Mouse (Mus musculus): ENCODE measurements around the gene Utp14a. TPM values are rescaled to one million over a fixed set of nuclear protein-coding genes. Genes with fewer than 3 reads are reported as not detected.

The Utp14a gene
- polyA plus RNA-seq (2014; fragmentation: Illumina TruSeq; extraction: RNeasy Lipid Tissue Mini Kit (QIAGEN cat#74804); ENCODE audit: low replicate concordance) = 14.0 TPM

DNA sequence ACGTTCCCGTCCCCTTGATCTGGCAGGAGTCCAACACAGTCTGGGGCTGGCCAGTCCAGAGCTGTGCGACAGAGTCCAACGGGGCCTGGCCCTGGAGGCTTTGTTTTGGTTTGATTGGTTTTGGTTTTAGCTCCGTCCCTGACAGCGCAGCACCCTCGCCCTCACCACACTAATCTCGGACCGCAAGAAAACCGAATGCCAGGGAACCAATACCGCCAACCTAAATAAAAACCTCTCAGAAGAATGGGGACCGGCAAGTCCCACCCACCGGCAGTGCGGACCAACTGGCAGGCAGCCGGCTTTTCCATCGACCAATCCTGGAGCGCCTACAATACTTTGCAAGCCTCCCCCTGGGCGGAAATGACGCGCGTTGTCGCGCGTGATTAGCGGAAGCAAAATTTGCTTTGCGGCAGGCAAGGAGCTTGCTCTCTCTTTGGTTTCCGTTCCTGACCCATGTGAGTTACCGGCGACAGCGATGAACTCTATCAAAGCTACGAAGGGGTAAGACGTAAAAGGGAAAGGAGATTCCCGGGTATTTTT is at the start of gene Utp14a:
TSS of gene Utp14a (plus strand) at position 395 of the 540 bp plus-strand sequence.

DNA sequence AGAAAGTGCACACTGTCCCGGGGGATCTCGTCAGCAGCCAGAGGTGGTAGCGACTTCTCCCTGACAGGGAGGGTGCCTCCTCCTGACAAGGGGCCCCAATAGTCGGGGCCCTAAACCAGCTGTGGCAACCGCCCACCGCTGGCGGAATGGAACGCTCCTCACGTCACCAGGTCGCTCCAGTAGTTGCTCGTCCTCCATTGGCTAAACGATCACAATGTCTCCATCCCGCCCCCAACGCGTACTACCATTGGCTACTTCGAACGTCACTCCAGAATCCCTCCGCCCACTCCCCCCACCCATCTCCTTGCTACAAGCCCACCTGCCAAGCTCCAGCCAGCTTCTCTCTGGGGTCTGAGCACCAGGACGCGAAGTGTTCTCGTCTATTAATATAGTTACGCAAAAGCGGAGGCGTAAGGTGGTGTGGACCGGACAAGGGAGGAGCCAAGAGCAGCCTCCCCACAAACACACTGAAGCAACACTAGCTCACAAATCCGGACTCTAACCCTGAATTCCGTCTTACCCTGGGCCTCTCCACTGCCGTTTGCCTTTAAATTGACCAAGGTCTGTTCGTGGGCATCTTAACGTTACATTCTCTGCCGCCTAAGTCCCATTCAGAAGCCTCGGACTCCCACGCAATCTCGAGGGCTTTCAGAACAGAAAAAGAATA is 48.0 kb upstream of the Utp14a start, which contains the start of gene Zdhhc9:
TSS of gene Zdhhc9 (minus strand) at position 360 of the 667 bp plus-strand sequence.

Other genes with a start within 250 kb of the Utp14a start
- 0.59 TPM for gene Apln, start 222.0 kb upstream of the Utp14a start, polyA plus RNA-seq (2014; fragmentation: Illumina TruSeq; extraction: RNeasy Lipid Tissue Mini Kit (QIAGEN cat#74804); ENCODE audit: low replicate concordance)
- gene Xpnpep2, start 148.1 kb upstream of the Utp14a start, polyA plus RNA-seq (2014; fragmentation: Illumina TruSeq; extraction: RNeasy Lipid Tissue Mini Kit (QIAGEN cat#74804); ENCODE audit: low replicate concordance) = 13.3 TPM
- 2.2 TPM for gene Sash3, start 110.4 kb upstream of the Utp14a start, polyA plus RNA-seq (2014; fragmentation: Illumina TruSeq; extraction: RNeasy Lipid Tissue Mini Kit (QIAGEN cat#74804); ENCODE audit: low replicate concordance)
- gene Zdhhc9, start 48.0 kb upstream of the Utp14a start, polyA plus RNA-seq (2014; fragmentation: Illumina TruSeq; extraction: RNeasy Lipid Tissue Mini Kit (QIAGEN cat#74804); ENCODE audit: low replicate concordance) = 92.3 TPM
- 1.0 TPM for gene Bcorl1, start 84.5 kb downstream of the Utp14a start, polyA plus RNA-seq (2014; fragmentation: Illumina TruSeq; extraction: RNeasy Lipid Tissue Mini Kit (QIAGEN cat#74804); ENCODE audit: low replicate concordance)
- 13.6 TPM for gene Elf4, start 206.3 kb downstream of the Utp14a start, polyA plus RNA-seq (2014; fragmentation: Illumina TruSeq; extraction: RNeasy Lipid Tissue Mini Kit (QIAGEN cat#74804); ENCODE audit: low replicate concordance)

All from small intestine, adult 10 weeks (tissue).